Mouse (Mus musculus): Measurements from ENCODE around the gene Gpc5.

GRCm38 (mm10) chr14:115432368-115432767, 340.4 kb downstream of the Gpc5 start:
- TF ChIP-seq CTCF (conservative IDR thresholded peaks at IDR 0.05 in 1 of 2, IDR thresholded peaks at IDR 0.05 in 1 of 2; ENCODE audit: low read depth in 2 of 2, low read length in 2 of 2) (no peak), GABPA (IDR thresholded peaks at IDR 0.05; ENCODE audit: insufficient replicate concordance, low read depth, low read length) (no peak), ZNF384 (IDR thresholded peaks at IDR 0.05; ENCODE audit: low read depth, low read length) (no peak), MAX (IDR thresholded peaks at IDR 0.05; ENCODE audit: low read length) (no peak), TCF12 (IDR thresholded peaks at IDR 0.05; ENCODE audit: low read depth, low read length) (no peak)

Data from CH12.LX (cell line).